Mouse (Mus musculus) ES-Bruce4 (cell line): Measurements from ENCODE around the gene Ptpn1. TPM values are rescaled to one million over a fixed set of nuclear protein-coding genes. Genes with fewer than 3 reads are reported as not detected.

Experiments used
- H3K27ac ChIP-seq: 2 replicates; pipeline ENCODE4 v1.5.1; 2012; ENCODE audit warnings: low read length, inconsistent platforms; ENCODE audit not compliant: insufficient read depth
- H3K27me3 ChIP-seq: 2 replicates; pipeline ENCODE4 v1.6.1; 2012; ENCODE audit warnings: mild to moderate bottlenecking, low read length, inconsistent platforms; ENCODE audit not compliant: control insufficient read depth, poor library complexity, insufficient read depth, severe bottlenecking
- H3K36me3 ChIP-seq: 2 replicates; pipeline ENCODE4 v1.6.1; 2012; ENCODE audit warnings: inconsistent platforms, mild to moderate bottlenecking, low read length, moderate library complexity; ENCODE audit not compliant: control insufficient read depth, poor library complexity, insufficient read depth, severe bottlenecking
- H3K4me1 ChIP-seq: one replicate; pipeline ENCODE4 v1.8.1; 2011; ENCODE audit warnings: low read length; ENCODE audit not compliant: control insufficient read depth, insufficient read depth
- H3K4me3 ChIP-seq: 2 replicates; pipeline ENCODE4 v1.5.1; 2011; ENCODE audit warnings: low read depth, mild to moderate bottlenecking, low read length
- H3K9ac ChIP-seq: 2 replicates; pipeline ENCODE4 v1.6.1; 2012; ENCODE audit warnings: low read depth, mild to moderate bottlenecking, inconsistent platforms; ENCODE audit not compliant: poor library complexity, severe bottlenecking
- H3K9me3 ChIP-seq: replicated peaks from 2 replicates; pipeline ENCODE4 v1.6.1; 2012; ENCODE audit warnings: mild to moderate bottlenecking, low read length, inconsistent platforms; ENCODE audit not compliant: control insufficient read depth, poor library complexity, insufficient read depth, severe bottlenecking
- CTCF ChIP-seq: IDR thresholded peaks from one replicate; pipeline ENCODE4 v1.8.1; 2011; ENCODE audit warnings: low read depth, low read length
- EP300 ChIP-seq: IDR thresholded peaks from 2 replicates; pipeline ENCODE4 v1.6.1; 2011; ENCODE audit warnings: low read depth, low read length; ENCODE audit not compliant: insufficient read depth
- POLR2A ChIP-seq: IDR thresholded peaks from one replicate; pipeline ENCODE4 v1.8.1; 2011; ENCODE audit warnings: low read length; ENCODE audit not compliant: insufficient read depth
- polyA plus RNA-seq: library from polyadenylated mRNA; stranded (reverse); fragments of >200 nt; gene quantifications from 2 replicates; pipeline ENCODE4 v1.2.4, GENCODE M21; 2011; ENCODE audit warnings: low read depth; ENCODE audit not compliant: missing spikeins, insufficient read depth, insufficient read length

Gene Ptpn1
- polyA plus RNA-seq, 1 experiment, result 51.3 TPM

GRCm38 (mm10) chr2:167959996-167960395 lies 28.1 kb downstream of the Ptpn1 start:
- no peaks in the 10 kb centered on the region for H3K36me3 ChIP-seq
- no peaks in the 10 kb centered on the region for H3K27me3 ChIP-seq
- TF ChIP-seq EP300 (no peak), CTCF (no peak), POLR2A (no peak)
- no peak overlapping the region for H3K4me3 ChIP-seq
- H3K9ac ChIP-seq, result no peak overlapping the region
- H3K4me1 ChIP-seq, result peaks cover 3% of the 10 kb centered on the region
- H3K9me3 ChIP-seq, result no peaks in the 10 kb centered on the region
- H3K27ac ChIP-seq, result no peak overlapping the region

GRCm38 (mm10) chr2:167960584-167960983 lies 28.7 kb downstream of the Ptpn1 start:
- Histone ChIP-seq H3K4me1 (peaks cover 3% of the 10 kb centered on the region), H3K36me3 (no peaks in the 10 kb centered on the region), H3K9me3 (no peaks in the 10 kb centered on the region), H3K27ac (no peak overlapping the region), H3K9ac (no peak overlapping the region), H3K27me3 (no peaks in the 10 kb centered on the region), H3K4me3 (no peak overlapping the region)
- TF ChIP-seq EP300, result no peak
- TF ChIP-seq CTCF, result no peak
- no peak for TF ChIP-seq POLR2A

- peaks cover 3% of the 10 kb centered on the region for H3K4me1 ChIP-seq
- TF ChIP-seq POLR2A (no peak), EP300 (no peak), CTCF (no peak)
- H3K9ac ChIP-seq, result no peak overlapping the region
- H3K9me3 ChIP-seq, result no peaks in the 10 kb centered on the region
- H3K4me3 ChIP-seq, result no peak overlapping the region
- H3K36me3 ChIP-seq, result no peaks in the 10 kb centered on the region
- no peaks in the 10 kb centered on the region for H3K27me3 ChIP-seq
- no peak overlapping the region for H3K27ac ChIP-seq
Measured at GRCm38 (mm10) chr2:167962347-167962746, 30.5 kb downstream of the Ptpn1 start.

- Histone ChIP-seq H3K4me3 (no peak overlapping the region), H3K27ac (no peak overlapping the region), H3K27me3 (no peaks in the 10 kb centered on the region), H3K9ac (no peak overlapping the region), H3K4me1 (peaks cover 3% of the 10 kb centered on the region), H3K36me3 (no peaks in the 10 kb centered on the region), H3K9me3 (no peaks in the 10 kb centered on the region)
- TF ChIP-seq POLR2A, result no peak
- no peak for TF ChIP-seq EP300
- no peak for TF ChIP-seq CTCF
Measured at GRCm38 (mm10) chr2:167963176-167963575, 31.3 kb downstream of the Ptpn1 start.

- no peak overlapping the region for H3K4me3 ChIP-seq
Measured at GRCm38 (mm10) chr2:167963778-167964300, 32.0 kb downstream of the Ptpn1 start.

GRCm38 (mm10) chr2:167964320-167964719 lies 32.5 kb downstream of the Ptpn1 start:
- no peaks in the 10 kb centered on the region for H3K36me3 ChIP-seq
- H3K27ac ChIP-seq, result no peak overlapping the region
- H3K9me3 ChIP-seq, result no peaks in the 10 kb centered on the region
- H3K4me3 ChIP-seq, result no peak overlapping the region
- no peaks in the 10 kb centered on the region for H3K27me3 ChIP-seq
- peaks cover 3% of the 10 kb centered on the region for H3K4me1 ChIP-seq
- TF ChIP-seq POLR2A (no peak), CTCF (no peak), EP300 (no peak)
- no peak overlapping the region for H3K9ac ChIP-seq

More at GRCm38 (mm10) chr2:167963778-167964300, 32.0 kb downstream of the Ptpn1 start:
- no peaks in the 10 kb centered on the region for H3K36me3 ChIP-seq
- H3K27ac ChIP-seq, result no peak overlapping the region
- H3K27me3 ChIP-seq, result no peaks in the 10 kb centered on the region
- no peaks in the 10 kb centered on the region for H3K9me3 ChIP-seq
- H3K4me1 ChIP-seq, result peaks cover 3% of the 10 kb centered on the region
- no peak overlapping the region for H3K9ac ChIP-seq
- TF ChIP-seq CTCF (no peak), EP300 (no peak), POLR2A (no peak)

- no peaks in the 10 kb centered on the region for H3K36me3 ChIP-seq
- no peak overlapping the region for H3K9ac ChIP-seq
- peaks cover 3% of the 10 kb centered on the region for H3K4me1 ChIP-seq
- no peaks in the 10 kb centered on the region for H3K9me3 ChIP-seq
- no peak overlapping the region for H3K27ac ChIP-seq
- no peaks in the 10 kb centered on the region for H3K27me3 ChIP-seq
- TF ChIP-seq EP300 (no peak), POLR2A (no peak), CTCF (no peak)
- no peak overlapping the region for H3K4me3 ChIP-seq
Measured at GRCm38 (mm10) chr2:167965911-167966310, 34.1 kb downstream of the Ptpn1 start.
